13 mouse cellular contexts compared by ENCODE assay signal in genomic region chr2:170268080-170268479, GRCm38 (mm10).
DNase-seq lines count a peak whose midpoint lies in the region; ATAC-seq and TF ChIP-seq lines count a peak whose summit lies in the region.
"Had no signal": no experiment of that assay in that cellular context is flagged by ENCODE, and none has a peak within 500 bp of the region (broad histone marks: within the 10 kb centered on the region; RNA-seq: fewer than 3 reads in every experiment).

No protein-coding gene starts in this region.

- H3K9me3 ChIP-seq in embryonic facial prominence, embryonic 13.5 days: peaks cover 6% of the 10 kb centered on the region; the same call in 1 of the 2 replicates
- no peaks in the 10 kb centered on the region; the same call in 1 of the 2 replicates for H3K9me3 ChIP-seq in embryonic facial prominence, embryonic 10.5 days
- peaks cover 5% of the 10 kb centered on the region; the same call in 1 of the 2 replicates for H3K9me3 ChIP-seq in limb, embryonic 13.5 days
- peaks cover 7% of the 10 kb centered on the region; the same call in 1 of the 2 replicates for H3K9me3 ChIP-seq in stomach, embryonic 16.5 days (replicated peaks; ENCODE audit: control insufficient read depth, low read length)
- H3K9me3 ChIP-seq: neural tube, embryonic 13.5 days had no signal

- no peaks in the 10 kb centered on the region for H3K27me3 ChIP-seq in embryonic facial prominence, embryonic 13.5 days
- no peaks in the 10 kb centered on the region for H3K27me3 ChIP-seq in embryonic facial prominence, embryonic 10.5 days (replicated peaks; ENCODE audit: low read depth, poor library complexity, severe bottlenecking)
- H3K27me3 ChIP-seq in limb, embryonic 13.5 days: no peaks in the 10 kb centered on the region
- no peaks in the 10 kb centered on the region for H3K27me3 ChIP-seq in stomach, embryonic 16.5 days (ENCODE audit: control insufficient read depth, insufficient read depth, low read length)
- H3K27me3 ChIP-seq: forebrain, embryonic 12.5 days had no signal

- H3K4me3 ChIP-seq in embryonic facial prominence, embryonic 13.5 days: no peak overlapping the region
- H3K4me3 ChIP-seq in embryonic facial prominence, embryonic 10.5 days: no peak overlapping the region
- H3K4me3 ChIP-seq in lung, adult 2 months (replicated peaks; ENCODE audit: extremely low read depth, low read depth, low read length): no peak overlapping the region
- no peak overlapping the region for H3K4me3 ChIP-seq in limb, embryonic 13.5 days
- no peak overlapping the region for H3K4me3 ChIP-seq in stomach, embryonic 16.5 days (replicated peaks; ENCODE audit: low read length)
- H3K4me3 ChIP-seq: forebrain, embryonic 12.5 days; left cerebral cortex, adult 2 months; neural tube, embryonic 13.5 days had no signal

- ATAC-seq in embryonic facial prominence, embryonic 13.5 days (ENCODE audit: insufficient number of reproducible peaks, insufficient read depth, low FRiP score, low TSS enrichment, low read depth): no peak
- no peak for ATAC-seq in limb, embryonic 13.5 days (ENCODE audit: low FRiP score, low read depth)
- no peak for ATAC-seq in stomach, embryonic 16.5 days (ENCODE audit: insufficient read depth, low FRiP score)

- H3K4me1 ChIP-seq in embryonic facial prominence, embryonic 13.5 days: peaks cover 37% of the 10 kb centered on the region
- H3K4me1 ChIP-seq in embryonic facial prominence, embryonic 10.5 days: peaks cover 32% of the 10 kb centered on the region
- H3K4me1 ChIP-seq in lung, adult 2 months (ENCODE audit: control insufficient read depth, insufficient read depth, low read length): peaks cover 15% of the 10 kb centered on the region
- peaks cover 39% of the 10 kb centered on the region for H3K4me1 ChIP-seq in limb, embryonic 13.5 days
- peaks cover 27% of the 10 kb centered on the region for H3K4me1 ChIP-seq in stomach, embryonic 16.5 days (ENCODE audit: control insufficient read depth, insufficient read depth, low read length)

- 26% methylated on average over 8 of the region's 8 CpGs for WGBS in embryonic facial prominence, embryonic 13.5 days
- WGBS in embryonic facial prominence, embryonic 10.5 days: 55% methylated on average over 8 of the region's 8 CpGs
- WGBS in lung, adult 2 months: 19% methylated on average over 8 of the region's 8 CpGs
- WGBS in limb, embryonic 13.5 days: 16% methylated on average over 8 of the region's 8 CpGs
- WGBS in stomach, embryonic 16.5 days: 20% methylated on average over 8 of the region's 8 CpGs

- H3K36me3 ChIP-seq in embryonic facial prominence, embryonic 13.5 days: no peaks in the 10 kb centered on the region
- H3K36me3 ChIP-seq in embryonic facial prominence, embryonic 10.5 days (replicated peaks): no peaks in the 10 kb centered on the region
- no peaks in the 10 kb centered on the region for H3K36me3 ChIP-seq in limb, embryonic 13.5 days
- H3K36me3 ChIP-seq in stomach, embryonic 16.5 days (ENCODE audit: control insufficient read depth, insufficient read depth, low read length): no peaks in the 10 kb centered on the region
- H3K36me3 ChIP-seq: forebrain, embryonic 12.5 days; neural tube, embryonic 13.5 days had no signal

- peak overlapping the region; percentile 39 for H3K27ac ChIP-seq in embryonic facial prominence, embryonic 13.5 days
- H3K27ac ChIP-seq in embryonic facial prominence, embryonic 10.5 days (replicated peaks): no peak overlapping the region
- no peak overlapping the region for H3K27ac ChIP-seq in limb, embryonic 13.5 days
- H3K27ac ChIP-seq in stomach, embryonic 16.5 days (ENCODE audit: low read length): peak overlapping the region; percentile 89
- H3K27ac ChIP-seq: forebrain, embryonic 12.5 days; hindbrain, embryonic 14.5 days; left cerebral cortex, adult 2 months had no signal

- TF ChIP-seq CTCF in lung, adult 2 months (IDR thresholded peaks at IDR 0.05; ENCODE audit: insufficient read depth, low read length): no peak

- H3K9ac ChIP-seq in embryonic facial prominence, embryonic 13.5 days: 0 out of 2 replicates have a peak overlapping the region, but pooled peaks have one; percentile 16
- no peak overlapping the region for H3K9ac ChIP-seq in limb, embryonic 13.5 days
- H3K9ac ChIP-seq in stomach, embryonic 16.5 days (ENCODE audit: low read length): peak overlapping the region; percentile 43; the same call in 1 of the 2 replicates
- H3K9ac ChIP-seq: forebrain, embryonic 12.5 days; hindbrain, embryonic 14.5 days; neural tube, embryonic 13.5 days had no signal

- H3K4me2 ChIP-seq in embryonic facial prominence, embryonic 13.5 days: peak overlapping the region; percentile 35
- peak overlapping the region; percentile 59; the same call in 1 of the 2 replicates for H3K4me2 ChIP-seq in limb, embryonic 13.5 days (replicated peaks)
- H3K4me2 ChIP-seq in stomach, embryonic 16.5 days (ENCODE audit: low read depth, low read length): peak overlapping the region; percentile 58

- no peak for TF ChIP-seq POLR2A in lung, adult 2 months (IDR thresholded peaks at IDR 0.05; ENCODE audit: borderline replicate concordance, extremely low read depth, low read depth, low read length)

- no peak for DNase-seq in embryonic facial prominence, embryonic 10.5 days (ENCODE audit: low spot score)
- peak; percentile 44 to 55 for DNase-seq in lung, adult 18-20 months
- DNase-seq in lung, adult 2 months: no peak
- no peak for DNase-seq in left cerebral cortex, postnatal 25 days (ENCODE audit: low spot score in 2 of 2)
- no peak for DNase-seq in cerebellum, adult 11-12 months
- DNase-seq: cerebellum, postnatal 14 days had no signal

- intact Hi-C loops in left cerebral cortex, postnatal 25 days (cut with DNase I): no loop called here

Comparison
In these comparisons a context has a peak if more than half of its experiments do, and no peak if none do; other contexts are left out.
1. H3K27ac ChIP-seq: peak in embryonic facial prominence, embryonic 13.5 days (single experiment) and stomach, embryonic 16.5 days (single experiment); none in embryonic facial prominence, embryonic 10.5 days (single experiment) and limb, embryonic 13.5 days (single experiment).
2. DNase-seq: peak in lung, adult 18-20 months (2 of 2); none in embryonic facial prominence, embryonic 10.5 days (single experiment), lung, adult 2 months (single experiment), left cerebral cortex, postnatal 25 days (0 of 2) and cerebellum, adult 11-12 months (single experiment).
3. Peak in every context shown above with its lines, with median percentiles within 50 percentile points of each other: H3K4me2 ChIP-seq.